Mouse (Mus musculus) ES-E14 (cell line): ENCODE data around the gene Sdsl. TPM values are rescaled to one million over a fixed set of nuclear protein-coding genes. Genes with fewer than 3 reads are reported as not detected.

Source experiments
- DNase-seq: peaks from one replicate; pipeline ENCODE4 v3.0.0-alpha.2; 2013; ENCODE audit warnings: low read depth, low spot score
- H3K27ac ChIP-seq: 2 replicates; pipeline ENCODE4 v1.5.1; 2012; ENCODE audit warnings: low read depth, mild to moderate bottlenecking, low read length, moderate library complexity, mixed read lengths; ENCODE audit not compliant: poor library complexity, insufficient read depth, severe bottlenecking
- H3K36me3 ChIP-seq: 2 replicates; pipeline ENCODE4 v1.6.1; 2012; ENCODE audit warnings: mild to moderate bottlenecking, low read length, moderate library complexity, mixed read lengths; ENCODE audit not compliant: control insufficient read depth, poor library complexity, insufficient read depth, severe bottlenecking
- H3K4me1 ChIP-seq, 2 experiments: fragments of 150-350 bp in 1 of 2; sonication (generic) in 1 of 2; 2 replicates each; pipeline ENCODE4 v1.6.1; 2012; ENCODE audit warnings: low read length in 2 of 2, mild to moderate bottlenecking in 1 of 2, mixed read lengths in 1 of 2; ENCODE audit not compliant: control insufficient read depth in 2 of 2, insufficient read depth in 2 of 2, poor library complexity in 1 of 2
- H3K4me3 ChIP-seq, 2 experiments: fragments of 150-350 bp in 1 of 2; sonication (generic) in 1 of 2; 2 replicates each; pipeline ENCODE4 v1.5.1; 2012; ENCODE audit warnings: low read length in 2 of 2, low read depth in 1 of 2, mild to moderate bottlenecking in 1 of 2, mixed read lengths in 1 of 2; ENCODE audit not compliant: insufficient read depth in 1 of 2, poor library complexity in 1 of 2, severe bottlenecking in 1 of 2
- H3K9ac ChIP-seq: 2 replicates; pipeline ENCODE4 v1.6.1; 2012; ENCODE audit warnings: low read depth, mild to moderate bottlenecking, low read length, mixed read lengths; ENCODE audit not compliant: poor library complexity, insufficient read depth, severe bottlenecking
- H3K9me3 ChIP-seq: fragments of 150-350 bp; sonication (generic); 2 replicates; pipeline ENCODE4 v1.6.1; 2012; ENCODE audit warnings: low read depth, mild to moderate bottlenecking, low read length; ENCODE audit not compliant: control insufficient read depth, insufficient read depth
- CHD2 ChIP-seq: IDR thresholded peaks from 2 replicates; pipeline ENCODE4 v1.6.1; 2014; ENCODE audit warnings: mild to moderate bottlenecking, low read depth, low read length, inconsistent platforms
- HCFC1 ChIP-seq: IDR thresholded peaks from 2 replicates; pipeline ENCODE4 v1.6.1; 2012; ENCODE audit warnings: low read length, inconsistent platforms, borderline replicate concordance; ENCODE audit not compliant: insufficient read depth
- MAFK ChIP-seq: IDR thresholded peaks from 2 replicates; pipeline ENCODE4 v1.6.1; 2014; ENCODE audit warnings: mild to moderate bottlenecking, low read depth, low read length, inconsistent platforms; ENCODE audit not compliant: insufficient read depth
- ZC3H11A ChIP-seq: IDR thresholded peaks from 2 replicates; pipeline ENCODE4 v1.6.1; 2012; ENCODE audit warnings: low read depth, mild to moderate bottlenecking, inconsistent platforms, low read length, borderline replicate concordance
- ZNF384 ChIP-seq: IDR thresholded peaks from 2 replicates; pipeline ENCODE4 v1.6.1; 2012; ENCODE audit warnings: low read depth, low read length, inconsistent platforms
- in situ Hi-C, 2 experiments: fragments of 600-800 bp; cut with MboI; formaldehyde crosslinking; loops; one replicate each; pipeline ENCODE4 v1.15.1; 2025; ENCODE audit warnings: low sequenced_read_pairs in 2 of 2, inconsistent platforms in 1 of 2; ENCODE audit not compliant: unreplicated experiment in 2 of 2
- total RNA-seq: library from RNA; depleted of rRNA; stranded (reverse); fragments of 300-350 nt; gene quantifications from 2 replicates; pipeline ENCODE4 v1.2.3, GENCODE M21; 2012

The Sdsl gene
- total RNA-seq, 1 experiment = 0.67 TPM

- H3K36me3 ChIP-seq = no peaks in the 10 kb centered on the region
- in situ Hi-C loops = loop anchor here in 1 of 2 experiments (10.0 kb wide), 1 partner anchor 633 kb away; no protein-coding TSS in a partner anchor
- DNase-seq = no peak
- TF ChIP-seq CHD2 (no peak), MAFK (no peak), ZC3H11A (no peak), HCFC1 (no peak), ZNF384 (no peak)
- no peak overlapping the region; the same call in 1 of the 2 replicates for H3K9ac ChIP-seq
- H3K4me3 ChIP-seq = peak overlapping the region; percentile 9 to 14; a peak in 2 of 4 replicates
- no peak overlapping the region for H3K27ac ChIP-seq
- peaks cover 0 to 3% of the 10 kb centered on the region in 2 experiments; a peak in 1 of 4 replicates for H3K4me1 ChIP-seq
- no peaks in the 10 kb centered on the region for H3K9me3 ChIP-seq
Observed at GRCm38 (mm10) chr5:120437986-120438385, 34.6 kb downstream of the Sdsl start.

- peaks cover 0 to 3% of the 10 kb centered on the region in 2 experiments; a peak in 1 of 4 replicates for H3K4me1 ChIP-seq
- no peak for TF ChIP-seq HCFC1
- no peak for TF ChIP-seq ZC3H11A
- no peak for TF ChIP-seq CHD2
- peak; percentile 87 for TF ChIP-seq ZNF384
- no peak for TF ChIP-seq MAFK
- in situ Hi-C loops = loop anchor here in 1 of 2 experiments (10.0 kb wide), 1 partner anchor 633 kb away; no protein-coding TSS in a partner anchor
Observed at GRCm38 (mm10) chr5:120437539-120437938, 35.1 kb downstream of the Sdsl start.

GRCm38 (mm10) chr5:120436885-120437495, 35.6 kb downstream of the Sdsl start:
- H3K27ac ChIP-seq = no peak overlapping the region
- H3K9ac ChIP-seq = no peak overlapping the region
- in situ Hi-C loops = loop anchor here in 1 of 2 experiments (10.0 kb wide), 1 partner anchor 632 kb away; no protein-coding TSS in a partner anchor
- H3K36me3 ChIP-seq = no peaks in the 10 kb centered on the region
- TF ChIP-seq MAFK (no peak), ZC3H11A (no peak), HCFC1 (no peak), ZNF384 (no peak), CHD2 (no peak)
- peaks cover 0 to 3% of the 10 kb centered on the region in 2 experiments; a peak in 1 of 4 replicates for H3K4me1 ChIP-seq
- DNase-seq = no peak
- no peak overlapping the region; a peak in 2 of 4 replicates for H3K4me3 ChIP-seq
- no peaks in the 10 kb centered on the region for H3K9me3 ChIP-seq

More at GRCm38 (mm10) chr5:120437539-120437938, 35.1 kb downstream of the Sdsl start:
- Histone ChIP-seq H3K9me3 (no peaks in the 10 kb centered on the region), H3K36me3 (no peaks in the 10 kb centered on the region), H3K4me3 (peak overlapping the region in 1 of 2 experiments; percentile 14; a peak in 2 of 4 replicates), H3K27ac (no peak overlapping the region), H3K9ac (no peak overlapping the region)
- no peak for DNase-seq

- in situ Hi-C loops = loop anchor here in 1 of 2 experiments (10.0 kb wide), 1 partner anchor 631 kb away; no protein-coding TSS in a partner anchor
- Histone ChIP-seq H3K27ac (no peak overlapping the region), H3K4me3 (peak overlapping the region; percentile 53 to 57), H3K36me3 (no peaks in the 10 kb centered on the region), H3K9me3 (no peaks in the 10 kb centered on the region), H3K4me1 (peaks cover 0 to 4% of the 10 kb centered on the region in 2 experiments; a peak in 1 of 4 replicates), H3K9ac (no peak overlapping the region)
- TF ChIP-seq MAFK = no peak
- TF ChIP-seq ZNF384 = no peak
- no peak for TF ChIP-seq CHD2
- TF ChIP-seq HCFC1 = no peak
- no peak for TF ChIP-seq ZC3H11A
- DNase-seq = no peak
Observed at GRCm38 (mm10) chr5:120435731-120436501, 36.7 kb downstream of the Sdsl start.
